Mouse (Mus musculus) neural tube, embryonic 10.5 days (tissue): Measurements from ENCODE around the gene Kat2b.
"Not testable (repeated sequence)": the region's sequence is repeated elsewhere in the genome, so short reads cannot be mapped to it uniquely, and the experiment has no call there.

ENCODE experiments used
- DNase-seq: peaks from one replicate; pipeline ENCODE4 v3.0.0-alpha.2; 2017; ENCODE audit warnings: low spot score; ENCODE audit errors: extremely low spot score

The Kat2b gene

DNA sequence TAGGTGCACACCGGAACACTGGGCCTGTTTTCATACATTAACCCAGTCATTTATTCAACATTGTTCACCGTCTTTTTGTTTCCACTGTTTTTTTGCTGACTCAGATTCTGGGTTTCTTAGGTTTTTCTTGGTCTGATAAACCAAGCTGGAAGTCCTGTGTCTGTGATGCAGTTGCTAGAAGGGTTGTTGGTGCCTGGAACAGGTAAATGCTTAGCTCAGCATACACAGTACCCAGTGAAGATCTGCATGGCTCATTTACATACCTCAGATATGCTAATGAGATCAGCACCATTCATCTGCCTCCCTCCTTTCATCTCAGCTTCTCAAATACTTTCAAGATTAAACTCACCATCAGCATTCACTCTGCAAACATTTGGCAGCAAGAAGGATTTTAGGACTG is 92.0 kb downstream of the Kat2b start:
- no peak for DNase-seq

DNA sequence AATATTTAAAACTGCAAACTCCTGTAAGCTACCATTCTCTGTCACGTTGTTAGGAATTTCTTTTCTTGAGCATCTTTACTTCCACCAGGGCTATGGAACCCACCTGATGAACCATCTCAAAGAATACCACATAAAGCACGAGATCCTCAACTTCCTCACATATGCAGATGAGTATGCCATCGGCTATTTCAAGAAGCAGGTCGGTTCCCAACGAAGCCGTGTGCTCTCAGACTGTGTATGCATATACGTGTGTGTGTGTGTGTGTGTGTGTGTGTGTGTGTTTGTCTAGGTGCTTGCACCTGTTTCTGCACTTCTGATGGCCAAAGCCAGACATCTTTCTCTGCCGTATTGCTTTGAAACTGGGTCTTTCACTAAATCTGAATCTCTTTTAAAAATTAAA is 92.6 kb downstream of the Kat2b start:
- DNase-seq: no peak

DNA sequence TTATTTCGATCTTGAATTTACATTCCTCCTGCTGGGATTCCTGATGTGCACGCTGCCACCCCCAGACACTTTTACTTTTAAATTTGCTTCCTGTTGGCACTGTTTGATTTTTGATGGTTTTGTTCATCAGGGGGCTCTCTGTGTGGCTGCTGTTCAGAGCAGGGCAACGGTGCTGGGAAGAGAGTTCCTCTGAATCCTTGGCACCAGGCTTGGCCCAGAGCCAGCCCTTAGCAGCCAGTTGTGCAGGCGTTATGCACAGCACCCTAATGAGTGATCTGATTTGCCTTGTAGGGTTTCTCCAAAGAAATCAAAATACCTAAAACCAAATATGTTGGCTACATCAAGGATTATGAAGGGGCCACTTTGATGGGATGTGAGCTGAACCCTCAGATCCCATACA is 93.1 kb downstream of the Kat2b start:
- no peak for DNase-seq

GRCm38 (mm10) chr17:53661056-53661840 is 94.6 kb downstream of the Kat2b start:
- no peak for DNase-seq

- no peak for DNase-seq
Observed at GRCm38 (mm10) chr17:53664267-53664666, 97.6 kb downstream of the Kat2b start.

DNA sequence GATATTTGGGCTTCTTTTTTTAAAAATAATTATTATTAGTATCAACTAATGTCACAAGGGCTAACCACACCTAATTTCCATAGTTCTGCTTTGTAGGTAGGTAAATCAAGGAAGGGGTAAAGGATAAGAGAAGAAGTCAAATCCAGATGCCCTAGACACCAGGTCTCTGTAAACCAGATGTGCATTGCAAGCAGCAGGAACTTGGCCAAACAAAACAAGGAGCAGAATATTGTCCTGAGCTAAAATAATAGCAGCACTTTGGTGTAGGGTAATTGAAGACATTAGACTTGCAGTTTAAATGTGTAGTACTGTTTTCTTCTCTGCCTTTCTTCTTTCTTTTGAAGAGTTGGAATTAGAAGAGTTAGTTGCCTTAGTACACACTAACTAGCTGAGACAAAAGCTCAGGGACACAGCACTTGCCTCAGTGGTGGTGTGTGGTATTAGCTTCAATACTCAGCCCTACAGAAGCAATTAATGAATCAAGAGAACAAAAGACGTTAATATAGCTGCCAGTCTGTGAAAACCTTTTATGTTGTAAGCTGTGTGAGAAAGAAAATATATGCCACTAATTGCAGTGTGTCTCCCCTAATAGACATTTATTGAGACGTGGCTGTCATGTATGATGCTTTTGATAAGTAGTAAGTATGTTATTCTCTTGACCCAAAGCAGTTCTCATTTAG is 98.2 kb downstream of the Kat2b start:
- no peak for DNase-seq

- no peak for DNase-seq
Observed at GRCm38 (mm10) chr17:53670453-53670852, 103.8 kb downstream of the Kat2b start.

- no peak for DNase-seq
Observed at GRCm38 (mm10) chr17:53678716-53679115, 112.1 kb downstream of the Kat2b start.

- no peak for DNase-seq
Observed at GRCm38 (mm10) chr17:53688321-53688720, 121.7 kb downstream of the Kat2b start.

GRCm38 (mm10) chr17:53688877-53689802 is 122.5 kb downstream of the Kat2b start, which contains the start of gene Sgo1:
TSS of gene Sgo1 (minus strand) at chr17:53689333.
- peak; percentile 99 for DNase-seq

DNA sequence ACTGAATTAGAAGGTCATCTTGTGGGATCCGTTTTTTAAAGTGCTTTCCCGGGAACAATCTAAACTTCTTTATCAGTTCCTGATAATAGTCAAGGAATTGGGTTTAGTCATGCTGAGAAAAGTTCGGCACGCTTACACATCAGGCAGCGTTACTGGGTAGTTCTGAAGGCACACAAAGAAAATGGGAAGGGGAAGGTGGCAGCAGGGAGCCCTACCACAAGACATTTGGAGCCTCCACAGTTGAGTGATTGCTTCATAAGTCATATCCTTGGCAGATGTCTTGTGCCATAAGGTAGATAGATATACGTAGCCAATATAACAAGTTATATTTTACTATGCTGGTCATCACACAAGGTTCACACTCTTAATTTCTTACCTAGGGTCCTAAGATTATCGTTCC is 123.3 kb downstream of the Kat2b start:
- DNase-seq: no peak

DNA sequence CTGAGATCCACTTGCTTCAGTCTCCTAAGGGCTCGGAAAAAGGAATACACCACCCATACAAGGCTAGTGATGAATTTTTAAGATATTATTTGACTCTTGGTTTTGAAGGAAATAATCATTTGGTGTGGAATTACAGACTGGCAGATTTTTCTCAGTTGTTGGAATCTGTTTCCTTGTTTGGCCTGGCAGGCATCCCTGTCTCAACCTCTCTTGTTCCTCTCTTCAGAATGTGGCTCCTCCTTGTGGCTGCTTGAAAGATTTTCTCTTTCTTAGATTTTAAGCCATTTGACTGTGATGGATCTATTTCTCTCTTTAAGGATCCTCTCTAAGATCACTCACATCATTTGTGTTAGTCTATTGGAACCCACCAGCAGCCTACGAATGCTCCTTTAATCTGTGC is 127.4 kb downstream of the Kat2b start:
- no peak for DNase-seq

- not testable (repeated sequence) for DNase-seq
Observed at GRCm38 (mm10) chr17:53697521-53697920, 130.9 kb downstream of the Kat2b start.

DNA sequence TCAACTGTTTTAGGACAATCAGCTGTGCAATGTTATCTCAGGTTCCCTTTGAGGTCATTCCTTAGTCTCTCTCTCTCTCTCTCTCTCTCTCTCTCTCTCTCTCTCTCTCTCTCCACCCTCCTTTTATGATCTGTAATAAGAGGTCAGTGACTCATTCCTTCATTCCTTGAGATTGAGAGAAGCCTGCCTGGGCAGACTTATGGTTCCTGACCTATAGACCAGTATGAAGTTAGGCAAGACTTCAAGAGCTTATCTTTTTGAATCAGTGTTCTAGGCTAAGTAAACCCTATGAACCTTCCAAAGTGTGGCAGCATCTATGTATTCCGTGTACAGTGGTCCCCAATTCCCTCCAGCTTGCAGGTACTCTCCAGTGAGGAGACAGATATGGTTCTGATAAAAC is 147.8 kb downstream of the Kat2b start:
- DNase-seq: no peak

DNA sequence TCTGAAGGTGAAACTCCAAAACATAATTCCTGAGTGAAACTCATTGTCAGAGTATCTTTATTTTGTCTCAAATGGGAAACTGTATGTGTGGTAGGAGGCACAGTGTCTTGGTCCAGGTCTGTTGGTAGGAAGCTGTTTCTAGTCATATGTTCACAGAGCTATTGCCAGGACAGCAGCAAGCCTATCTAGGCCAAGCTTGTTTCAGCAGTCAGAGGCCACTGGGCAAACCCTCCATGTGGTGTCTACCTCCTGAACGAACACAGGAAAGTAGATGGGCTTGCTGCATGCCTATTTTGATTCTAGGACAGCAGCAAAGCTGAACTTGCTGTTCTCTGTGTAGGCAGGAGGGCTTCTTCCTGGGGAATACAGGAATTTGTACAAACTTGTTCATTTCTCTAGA is 148.5 kb downstream of the Kat2b start:
- not testable (repeated sequence) for DNase-seq

DNA sequence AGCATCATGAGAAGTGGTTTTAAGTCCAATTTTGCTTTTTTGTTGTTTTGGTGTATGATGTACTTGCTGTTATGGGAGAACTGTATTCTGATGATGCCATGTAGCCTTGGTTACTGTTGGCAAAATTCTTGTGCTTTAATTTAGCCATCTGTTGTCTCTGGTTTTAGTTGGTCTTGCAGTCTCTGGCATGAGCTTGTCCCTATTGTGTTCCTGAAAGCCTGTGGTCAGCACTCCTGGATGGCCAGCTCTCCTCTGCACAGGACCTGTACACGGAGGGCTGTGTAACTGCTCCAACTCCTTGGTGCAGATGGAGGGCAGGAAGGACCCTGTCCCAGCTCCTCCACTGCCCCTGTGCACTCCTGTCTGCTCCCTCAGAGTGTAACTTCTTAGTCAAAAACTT is 151.8 kb downstream of the Kat2b start:
- DNase-seq: no peak

- DNase-seq: not testable (repeated sequence)
Observed at GRCm38 (mm10) chr17:53718916-53719315, 152.3 kb downstream of the Kat2b start.
